Mouse (Mus musculus) bone marrow, adult 2 months (tissue): ENCODE data around the gene Hist1h2ba. TPM values are rescaled to one million over a fixed set of nuclear protein-coding genes. Genes with fewer than 3 reads are reported as not detected.

Experiments
- H3K27ac ChIP-seq: fragments of 200-500 bp; 2 replicates; pipeline ENCODE4 v1.5.1; 2012; ENCODE audit warnings: low read depth, mild to moderate bottlenecking, control low read depth, inconsistent platforms, low read length; ENCODE audit not compliant: control insufficient read depth, poor library complexity, insufficient read depth
- H3K4me1 ChIP-seq: fragments of 200-500 bp; 2 replicates; pipeline ENCODE4 v1.6.1; 2011; ENCODE audit warnings: low read length; ENCODE audit not compliant: control insufficient read depth, insufficient read depth
- H3K4me3 ChIP-seq: fragments of 200-500 bp; replicated peaks from 2 replicates; pipeline ENCODE3; 2011; ENCODE audit warnings: mild to moderate bottlenecking, low read depth, low read length, control low read depth; ENCODE audit not compliant: control insufficient read depth
- CTCF ChIP-seq: fragments of 200-500 bp; IDR thresholded peaks from 2 replicates; pipeline ENCODE4 v1.5.1; 2011; ENCODE audit warnings: low read length, control low read depth; ENCODE audit not compliant: control insufficient read depth, insufficient read depth
- POLR2A ChIP-seq: fragments of 200-500 bp; IDR thresholded peaks from 2 replicates; pipeline ENCODE4 v1.6.1; 2011; ENCODE audit warnings: low read depth, mild to moderate bottlenecking, control low read depth, low read length, borderline replicate concordance; ENCODE audit not compliant: control insufficient read depth
- WGBS: fragments of 180-500 bp; shearing (Covaris S2); methylation state at CpG from one replicate; pipeline ENCODE4 v1.1.7; 2018; 5-methylcytosine and 5-hydroxymethylcytosine counted together
- polyA plus RNA-seq: library from polyadenylated mRNA; stranded (reverse); fragments of >200 nt; gene quantifications from 2 replicates; pipeline ENCODE4 v1.2.4, GENCODE M21; 2011; ENCODE audit warnings: low replicate concordance; ENCODE audit not compliant: missing spikeins, insufficient read depth, insufficient read length

Gene Hist1h2ba
- polyA plus RNA-seq, 1 experiment, result not detected

DNA sequence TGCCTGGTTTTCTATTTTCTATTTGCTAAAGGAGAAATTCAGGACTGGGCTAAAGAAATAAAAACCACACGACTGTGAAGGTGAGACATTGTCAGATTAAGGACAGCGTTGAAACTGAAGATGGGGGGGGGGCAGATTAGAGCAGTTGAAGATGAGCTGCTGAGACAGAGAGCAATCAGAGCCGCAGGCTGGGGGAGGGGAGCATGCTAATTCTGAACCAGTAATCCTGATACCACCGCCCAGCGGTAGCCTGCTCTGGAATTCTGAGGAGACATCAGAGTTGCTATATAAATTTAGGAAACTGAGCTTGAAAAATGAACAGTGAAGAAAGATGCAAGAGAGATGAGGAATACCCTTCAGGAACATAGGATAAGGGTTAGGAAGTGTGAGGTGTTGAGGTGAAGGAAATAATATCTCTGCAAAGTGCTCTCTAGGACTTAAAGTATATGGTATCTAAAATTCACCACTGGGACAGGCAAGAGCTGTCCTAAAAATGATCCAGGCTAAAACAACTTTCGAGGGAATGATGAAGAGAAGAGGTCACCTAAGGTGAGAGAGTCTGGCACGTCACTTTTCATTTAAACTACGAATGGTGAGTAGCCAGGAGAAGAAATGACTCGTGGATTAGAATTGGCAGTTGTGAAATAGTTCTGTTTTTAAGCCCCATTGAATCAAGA is 41.2 kb downstream of the Hist1h2ba start:
- Histone ChIP-seq H3K4me3 (no peak overlapping the region), H3K27ac (no peak overlapping the region), H3K4me1 (no peaks in the 10 kb centered on the region; the same call in 1 of the 2 replicates)
- 66% methylated on average over 9 of the region's 9 CpGs for WGBS
- TF ChIP-seq POLR2A, result no peak
- no peak for TF ChIP-seq CTCF

DNA sequence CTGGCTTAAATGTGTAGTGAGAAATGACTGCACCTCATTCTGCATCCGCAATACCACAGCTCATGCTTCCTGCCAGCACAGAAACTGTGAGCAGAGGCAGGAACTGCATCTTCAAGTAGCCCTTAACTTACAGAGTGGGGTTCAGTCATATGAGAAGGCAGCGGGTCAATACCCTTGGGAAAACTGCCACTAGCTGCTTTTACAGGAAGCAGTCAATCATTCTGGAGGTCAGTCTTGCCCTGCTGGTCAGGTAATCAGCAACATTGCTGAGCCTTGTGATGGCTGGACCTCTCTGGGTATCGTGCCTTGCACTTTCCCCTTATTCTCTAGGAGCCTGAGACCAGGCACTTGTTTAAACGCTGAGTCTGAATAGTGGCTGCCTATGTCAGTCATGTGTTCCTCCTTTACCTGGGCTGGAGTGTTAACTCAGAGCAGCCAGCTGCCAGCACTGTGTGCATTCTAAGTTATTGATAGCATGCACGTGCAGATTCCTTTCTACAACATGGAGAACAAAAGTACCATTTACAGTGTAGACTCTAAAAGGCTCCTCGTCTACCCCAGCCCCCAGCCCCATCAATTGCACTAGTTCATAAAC is 44.8 kb downstream of the Hist1h2ba start:
- WGBS, result 72% methylated on average over 6 of the region's 6 CpGs
- Histone ChIP-seq H3K4me1 (no peaks in the 10 kb centered on the region; the same call in 1 of the 2 replicates), H3K27ac (no peak overlapping the region), H3K4me3 (no peak overlapping the region)
- TF ChIP-seq POLR2A (no peak), CTCF (no peak)

DNA sequence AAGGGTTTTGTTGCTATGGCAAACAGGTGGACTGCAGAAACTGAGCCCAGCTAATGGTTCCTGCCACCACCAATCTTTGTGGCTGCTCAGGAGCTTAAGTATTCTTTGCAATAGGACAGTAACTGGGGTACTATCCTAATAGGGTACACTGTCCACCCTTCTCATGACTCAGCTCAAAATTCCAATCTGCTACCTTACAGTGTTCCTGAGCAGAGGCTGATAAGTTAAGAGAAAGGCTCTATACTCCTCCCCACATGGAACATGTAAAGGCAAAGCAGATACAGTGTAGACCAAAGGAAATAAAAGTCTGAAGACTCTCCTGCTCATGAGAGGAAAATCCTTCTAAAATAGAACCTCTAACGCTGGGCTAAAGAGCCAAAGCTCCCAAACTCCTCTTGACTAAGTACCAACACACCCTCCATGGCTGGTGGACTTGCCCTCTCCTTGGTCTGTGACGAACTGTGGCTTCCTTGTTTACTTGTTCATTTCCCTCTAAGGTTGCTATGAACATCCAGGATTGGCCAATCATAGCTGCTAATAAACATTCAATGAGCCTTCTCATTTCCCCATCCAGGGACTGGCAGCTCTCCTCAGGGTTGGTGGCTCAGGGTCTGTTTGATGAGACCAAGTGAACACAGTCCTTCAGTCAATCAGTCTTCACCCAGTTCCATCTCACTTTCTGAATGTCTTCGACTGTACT is 46.8 kb downstream of the Hist1h2ba start:
- Histone ChIP-seq H3K4me1 (no peaks in the 10 kb centered on the region; the same call in 1 of the 2 replicates), H3K27ac (no peak overlapping the region), H3K4me3 (no peak overlapping the region)
- no peak for TF ChIP-seq POLR2A
- TF ChIP-seq CTCF, result no peak
- 60% methylated on average over 3 of the region's 3 CpGs for WGBS

DNA sequence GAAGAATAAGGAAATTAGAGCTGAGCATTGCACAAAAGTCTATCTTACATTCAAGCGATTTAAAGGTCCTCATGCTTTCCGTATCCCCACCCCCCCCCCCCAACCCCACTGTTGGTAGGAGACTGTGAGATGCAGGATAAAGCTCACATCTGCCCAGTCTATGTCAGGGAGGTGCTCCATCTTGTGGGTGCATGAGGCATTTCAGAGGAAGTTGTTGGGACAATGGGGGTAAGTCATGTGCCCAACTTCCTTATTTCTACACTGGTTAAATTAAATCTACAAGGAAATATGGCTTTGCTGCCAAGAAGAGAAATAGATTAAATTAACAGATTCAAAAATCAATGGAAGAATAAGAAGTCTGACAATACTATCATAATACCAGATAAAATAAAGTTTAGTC is 48.4 kb downstream of the Hist1h2ba start:
- WGBS, result 2% methylated on average over 2 of the region's 2 CpGs
- Histone ChIP-seq H3K4me1 (no peaks in the 10 kb centered on the region; the same call in 1 of the 2 replicates), H3K27ac (no peak overlapping the region), H3K4me3 (no peak overlapping the region)
- TF ChIP-seq POLR2A (no peak), CTCF (peak; percentile 63)

Other genes starting within 250 kb of the Hist1h2ba start
- 42.9 and 54.0 TPM in 2 replicates for gene Hist1h2bc, start 250.0 kb downstream of the Hist1h2ba start, polyA plus RNA-seq
- gene Hist1h1t, start 238.3 kb downstream of the Hist1h2ba start, polyA plus RNA-seq, result 3.9 TPM in 1 of 2 replicates, not detected in the other
- 7.1 and 15.1 TPM in 2 replicates for gene Hist1h4c, start 235.7 kb downstream of the Hist1h2ba start, polyA plus RNA-seq
- gene Hfe, start 223.3 kb downstream of the Hist1h2ba start, polyA plus RNA-seq, result 4.0 and 4.5 TPM in 2 replicates
- 78.9 and 108 TPM in 2 replicates for gene Hist1h1c, start 195.3 kb downstream of the Hist1h2ba start, polyA plus RNA-seq
- 42.2 and 62.6 TPM in 2 replicates for gene Hist1h3c, start 188.6 kb downstream of the Hist1h2ba start, polyA plus RNA-seq
- gene Hist1h2bb, start 187.4 kb downstream of the Hist1h2ba start, polyA plus RNA-seq, result 65.7 and 136 TPM in 2 replicates
- gene Hist1h2ab, start 183.0 kb downstream of the Hist1h2ba start, polyA plus RNA-seq, result 30.3 and 31.4 TPM in 2 replicates
- gene Hist1h3b, start 181.9 kb downstream of the Hist1h2ba start, polyA plus RNA-seq, result 19.6 TPM in 1 of 2 replicates, not detected in the other
- gene Hist1h4b, start 177.1 kb downstream of the Hist1h2ba start, polyA plus RNA-seq, result 275 and 281 TPM in 2 replicates
- gene Hist1h4a, start 172.9 kb downstream of the Hist1h2ba start, polyA plus RNA-seq, result 62.7 and 98.3 TPM in 2 replicates
- gene Hist1h3a, start 171.8 kb downstream of the Hist1h2ba start, polyA plus RNA-seq, result 11.4 and 30.9 TPM in 2 replicates
- 38.3 and 41.6 TPM in 2 replicates for gene Hist1h1a, start 170.5 kb downstream of the Hist1h2ba start, polyA plus RNA-seq
- gene Trim38, start 164.2 kb downstream of the Hist1h2ba start, polyA plus RNA-seq, result not detected in 2 replicates
- gene Slc17a2, start 127.2 kb downstream of the Hist1h2ba start, polyA plus RNA-seq, result 1.4 TPM in 1 of 2 replicates, not detected in the other
- gene Slc17a3, start 94.7 kb downstream of the Hist1h2ba start, polyA plus RNA-seq, result 2.9 TPM in 1 of 2 replicates, not detected in the other
- not detected in 2 replicates for gene Slc17a1, start 66.4 kb downstream of the Hist1h2ba start, polyA plus RNA-seq
- not detected in 2 replicates for gene Slc17a4, start 19.1 kb downstream of the Hist1h2ba start, polyA plus RNA-seq
- not detected in 2 replicates for gene Hist1h2aa, start 306 bp upstream of the Hist1h2ba start, polyA plus RNA-seq
- not detected in 2 replicates for gene Scgn, start 57.1 kb upstream of the Hist1h2ba start, polyA plus RNA-seq